Mouse (Mus musculus): Measurements from ENCODE around the gene Vmn1r93.
"Not testable (repeated sequence)": the region's sequence is repeated elsewhere in the genome, so short reads cannot be mapped to it uniquely, and the experiment has no call there.

Gene Vmn1r93

DNA sequence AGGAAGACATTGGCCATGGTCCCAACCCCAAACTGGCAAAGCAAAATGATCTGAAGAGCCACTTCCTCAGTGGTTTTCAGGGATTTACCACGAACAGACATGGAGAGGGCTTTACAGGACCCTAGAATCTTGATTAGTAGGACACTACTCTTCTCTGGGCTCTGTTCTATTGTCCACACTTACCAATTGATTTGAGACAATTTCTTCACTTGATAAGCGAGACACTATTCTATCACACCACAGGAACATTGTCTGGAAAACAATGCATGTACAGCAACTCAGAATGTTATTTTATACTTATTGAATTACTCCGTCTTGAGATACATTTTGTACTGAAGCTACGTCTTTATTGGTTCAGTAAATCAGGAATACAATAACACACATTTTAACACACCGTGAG lies at the start of gene Vmn1r93:
Gene Vmn1r93 (minus strand): TSS at position 101 of the 400 bp plus-strand sequence.
- in situ Hi-C loops (cut with MboI; ENCODE audit: low sequenced_read_pairs): not testable (repeated sequence)

DNA sequence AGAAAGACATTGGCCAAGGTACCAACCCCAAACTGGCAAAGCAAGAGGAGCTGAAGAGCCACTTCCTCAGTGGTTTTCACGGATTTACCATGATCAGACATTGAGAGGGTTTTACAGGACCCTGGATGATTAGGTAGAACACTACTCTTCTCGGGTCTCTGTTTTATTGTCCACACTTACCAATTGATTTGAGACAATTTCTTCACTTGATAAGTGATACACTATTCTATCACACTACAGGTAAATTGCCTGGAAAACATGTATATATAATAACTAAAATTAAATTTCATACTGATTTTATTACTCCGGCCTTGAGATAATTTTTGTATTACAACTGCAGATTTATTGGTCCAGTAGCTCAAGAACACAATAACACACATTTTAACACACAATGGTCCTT lies 29.4 kb upstream of the Vmn1r93 start, which contains the start of gene Vmn1r94:
Gene Vmn1r94 (minus strand): TSS at position 101 of the 400 bp plus-strand sequence.
- in situ Hi-C loops (cut with MboI; ENCODE audit: low sequenced_read_pairs): not testable (repeated sequence)

DNA sequence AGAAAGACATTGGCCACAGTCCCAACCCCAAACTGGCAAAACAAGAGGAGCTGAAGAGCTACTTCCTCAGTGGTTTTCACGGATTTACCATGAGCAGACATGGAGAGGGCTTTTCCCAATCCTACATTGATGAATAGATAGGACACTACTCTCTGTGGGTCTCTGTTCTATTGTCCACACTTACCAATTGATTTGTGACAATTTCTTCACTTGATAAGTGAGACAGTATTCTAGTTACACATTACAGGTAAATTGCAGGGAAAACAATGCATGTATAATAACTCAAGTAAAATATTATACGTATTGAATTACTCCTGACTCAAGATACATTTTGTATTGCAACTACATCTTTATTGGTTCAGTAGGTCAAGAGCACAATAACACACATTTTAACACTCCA lies 16.4 kb downstream of the Vmn1r93 start, which contains the start of gene Gm16442:
Gene Gm16442 (minus strand): TSS at position 101 of the 400 bp plus-strand sequence.
- in situ Hi-C loops (cut with MboI; ENCODE audit: low sequenced_read_pairs): not testable (repeated sequence)

DNA sequence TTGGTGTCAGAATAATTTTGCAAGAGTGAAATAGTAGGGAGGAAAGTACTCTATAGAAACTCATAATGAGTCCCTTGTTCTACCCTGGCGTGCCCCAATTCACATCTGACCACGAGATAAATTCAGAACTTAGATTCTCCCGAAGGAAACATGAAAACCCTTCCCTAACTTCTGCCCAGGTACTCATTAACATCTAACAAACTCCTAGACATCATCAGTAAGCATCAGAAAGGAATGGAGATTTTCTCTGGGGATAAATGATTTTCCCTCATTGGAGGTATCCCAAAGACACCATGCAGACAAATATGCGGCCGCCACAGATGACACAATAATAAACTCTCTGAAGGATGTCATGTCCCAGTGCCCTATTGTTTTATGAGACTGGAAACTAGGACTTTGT lies 39.5 kb downstream of the Vmn1r93 start, which contains the start of gene Vmn1r91:
Gene Vmn1r91 (plus strand): TSS at position 301 of the 400 bp plus-strand sequence.
- in situ Hi-C loops (cut with MboI; ENCODE audit: low sequenced_read_pairs): not testable (repeated sequence)

All from CH12F3 (cell line).